Mouse (Mus musculus): Measurements from ENCODE around the gene Gla. TPM values are rescaled to one million over a fixed set of nuclear protein-coding genes. Genes with fewer than 3 reads are reported as not detected.

Gla gene
- total RNA-seq, 2 experiments from 2014 or later, result 1.4 to 2.1 TPM

Other genes starting within 250 kb of the Gla start
- 1 to 10 TPM; 6.6 to 8.2 TPM for gene Drp2, start 196.6 kb downstream of the Gla start, total RNA-seq (2021)
- not detected for gene Taf7l, start 124.6 kb downstream of the Gla start, total RNA-seq (2021)
- gene Timm8a1, start 59.3 kb downstream of the Gla start, total RNA-seq (2021), result 10 to 100 TPM; 15.9 to 16.2 TPM
- under 1 TPM; 0.59 to 0.67 TPM for gene Btk, start 17.6 kb downstream of the Gla start, total RNA-seq (2021)
- gene Rpl36a, start 15.5 kb downstream of the Gla start, total RNA-seq (2021), result 100 to 1,000 TPM in 1 of 2 experiments, 10 to 100 TPM in 1; 87.8 to 120 TPM
- 10 to 100 TPM; 47.6 to 49.5 TPM for gene Hnrnph2, start 54 bp upstream of the Gla start, total RNA-seq (2021)
- gene Armcx4, start 85.4 kb upstream of the Gla start, total RNA-seq (2021), result 10 to 100 TPM; 14.4 to 17.8 TPM
- gene Armcx1, start 116.8 kb upstream of the Gla start, total RNA-seq (2021), result 1 to 10 TPM; 2.8 to 3.6 TPM
- 1 to 10 TPM; 1.6 to 2.2 TPM for gene Armcx6, start 150.3 kb upstream of the Gla start, total RNA-seq (2021)
- 10 to 100 TPM; 24.6 to 31.7 TPM for gene Armcx3, start 155.5 kb upstream of the Gla start, total RNA-seq (2021)
- 1 to 10 TPM; 4.8 to 5.0 TPM for gene Armcx2, start 208.1 kb upstream of the Gla start, total RNA-seq (2021)

All from gastrocnemius, postnatal 25 days (tissue).